Mouse (Mus musculus): ENCODE measurements at regions not wholly inside any gene's neighbourhood (a gene's known extent, or its start where the extent isn't known, plus 50 kb on each side); places are given as distances from the start of the nearest gene placed in this dataset.
"Not testable (repeated sequence)": the region's sequence is repeated elsewhere in the genome, so short reads cannot be mapped to it uniquely, and the experiment has no call there.

DNA sequence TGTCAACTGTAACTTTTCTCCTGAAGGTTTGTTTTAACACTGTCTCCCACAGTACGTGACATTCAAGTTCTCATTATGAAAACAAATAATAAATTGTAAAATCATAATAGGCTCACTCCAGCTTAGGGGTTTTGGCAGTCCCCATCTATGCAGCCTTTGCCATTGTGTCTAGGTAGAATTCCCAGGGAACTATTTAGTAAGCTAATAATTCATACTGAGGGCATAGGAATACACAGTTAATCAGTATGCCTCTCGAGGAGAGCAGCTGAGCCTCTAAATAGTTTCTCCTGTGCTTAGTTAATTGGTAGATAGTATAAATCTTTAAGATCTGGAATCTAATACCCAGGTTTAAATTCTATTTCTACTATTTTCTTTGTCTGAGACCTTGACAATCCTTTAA lies 191.7 kb downstream of the Tprg start:
- no peak for ATAC-seq (replicated peaks; ENCODE audit: poor library complexity, severe bottlenecking)

DNA sequence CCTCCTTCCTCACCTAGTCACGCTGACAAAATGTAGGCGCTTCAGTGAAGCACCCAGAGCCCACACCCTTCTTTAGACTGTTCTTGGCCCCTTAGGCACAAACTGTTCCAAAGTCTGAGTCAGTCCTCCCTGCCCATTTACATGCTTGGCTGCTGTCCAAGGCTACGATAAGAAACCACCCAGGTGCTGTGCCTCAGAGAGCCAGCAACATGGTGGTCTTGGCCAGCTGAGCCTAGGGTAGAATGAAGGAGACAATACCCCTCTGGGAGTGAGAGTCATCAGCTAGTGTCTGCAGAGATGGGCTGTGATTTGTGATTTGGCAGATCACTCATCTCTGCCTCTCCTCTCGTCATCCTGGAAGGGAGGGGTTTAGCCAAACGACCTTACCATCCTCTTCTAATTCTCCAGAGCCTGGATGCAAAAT lies 197.2 kb downstream of the Tprg start:
- no peak for ATAC-seq (replicated peaks; ENCODE audit: poor library complexity, severe bottlenecking)

DNA sequence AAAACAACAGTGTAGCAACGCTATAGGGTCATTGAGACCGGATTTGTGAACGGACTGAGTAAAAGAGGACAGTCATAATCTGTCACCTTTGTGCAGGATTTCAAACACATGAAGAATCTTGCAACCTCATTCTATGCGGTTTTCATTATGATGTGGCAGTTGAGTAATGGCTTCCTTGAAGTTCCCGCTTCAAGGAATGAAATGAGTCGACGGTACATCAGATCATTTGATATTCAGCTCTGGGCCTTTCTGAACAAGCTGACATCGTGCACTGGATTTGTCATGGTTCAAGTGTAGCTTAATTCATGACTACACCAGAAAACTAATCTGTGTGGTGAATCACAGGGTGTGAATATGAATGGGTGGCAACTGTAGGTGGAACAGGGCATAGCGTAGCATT lies 198.4 kb downstream of the Tprg start:
- ATAC-seq (replicated peaks; ENCODE audit: poor library complexity, severe bottlenecking): 0 out of 2 replicates have a peak, but pooled peaks have one; percentile 9

- ATAC-seq (replicated peaks; ENCODE audit: poor library complexity, severe bottlenecking): no peak; the same call in 1 of the 2 replicates
Observed at GRCm38 (mm10) chr16:25486477-25487094, 197.0 kb upstream of the Trp63 start.

DNA sequence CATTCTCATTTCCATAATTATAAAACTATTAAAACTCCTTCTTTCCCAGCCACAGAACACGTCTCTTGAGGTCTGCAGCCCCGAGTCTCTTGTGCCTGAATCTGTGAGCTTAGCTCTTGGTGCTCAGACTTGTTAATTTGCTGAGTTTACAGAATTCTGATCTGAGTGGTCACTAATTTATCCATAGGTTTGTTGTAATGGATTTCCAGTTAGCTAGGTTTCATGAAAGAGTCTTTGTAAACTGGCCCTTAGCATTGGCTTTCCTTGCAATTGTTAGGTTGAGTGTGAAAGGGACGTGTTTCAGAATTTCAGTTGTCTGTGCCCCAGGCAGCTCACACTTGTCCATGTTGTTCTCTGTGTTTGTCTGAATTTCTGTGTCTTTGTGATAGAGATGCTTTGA lies 192.7 kb upstream of the Trp63 start:
- no peak for ATAC-seq (replicated peaks; ENCODE audit: poor library complexity, severe bottlenecking)

DNA sequence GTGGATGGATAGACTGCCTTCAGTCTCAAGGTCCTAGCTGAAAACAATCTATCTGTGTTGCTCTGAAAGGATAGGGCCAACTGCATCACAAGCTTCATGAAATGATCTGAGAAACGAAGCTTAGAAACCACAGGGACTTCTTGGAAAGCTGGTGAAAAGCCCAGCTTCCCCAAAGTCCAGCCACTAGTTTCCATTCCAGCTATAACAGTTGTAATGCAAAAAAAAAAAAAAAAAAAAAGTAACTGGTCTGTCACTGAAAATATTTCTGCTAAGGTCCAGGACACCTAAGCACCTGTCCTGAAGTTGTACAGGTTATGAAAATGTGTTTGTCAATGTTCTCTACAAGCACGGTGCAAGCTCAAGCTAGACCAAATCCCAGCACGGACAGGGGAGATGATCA lies 189.4 kb upstream of the Trp63 start:
- ATAC-seq (replicated peaks; ENCODE audit: poor library complexity, severe bottlenecking): no peak

- no peak for ATAC-seq (replicated peaks; ENCODE audit: poor library complexity, severe bottlenecking)
Observed at GRCm38 (mm10) chr16:25495586-25496196, 187.9 kb upstream of the Trp63 start.

- ATAC-seq (replicated peaks; ENCODE audit: poor library complexity, severe bottlenecking): no peak
Observed at GRCm38 (mm10) chr16:25504829-25505228, 178.7 kb upstream of the Trp63 start.

GRCm38 (mm10) chr16:25517114-25517868 lies 166.3 kb upstream of the Trp63 start:
- ATAC-seq (replicated peaks; ENCODE audit: poor library complexity, severe bottlenecking): no peak

- ATAC-seq (replicated peaks; ENCODE audit: poor library complexity, severe bottlenecking): not testable (repeated sequence)
Observed at GRCm38 (mm10) chr16:25523141-25523540, 160.4 kb upstream of the Trp63 start.

GRCm38 (mm10) chr16:25523621-25524020 lies 159.9 kb upstream of the Trp63 start:
- ATAC-seq (replicated peaks; ENCODE audit: poor library complexity, severe bottlenecking): no peak

GRCm38 (mm10) chr16:25527850-25528249 lies 155.7 kb upstream of the Trp63 start:
- ATAC-seq (replicated peaks; ENCODE audit: poor library complexity, severe bottlenecking): peak; percentile 74

- peak; percentile 80 for ATAC-seq (replicated peaks; ENCODE audit: poor library complexity, severe bottlenecking)
Observed at GRCm38 (mm10) chr16:25528313-25528712, 155.2 kb upstream of the Trp63 start.

DNA sequence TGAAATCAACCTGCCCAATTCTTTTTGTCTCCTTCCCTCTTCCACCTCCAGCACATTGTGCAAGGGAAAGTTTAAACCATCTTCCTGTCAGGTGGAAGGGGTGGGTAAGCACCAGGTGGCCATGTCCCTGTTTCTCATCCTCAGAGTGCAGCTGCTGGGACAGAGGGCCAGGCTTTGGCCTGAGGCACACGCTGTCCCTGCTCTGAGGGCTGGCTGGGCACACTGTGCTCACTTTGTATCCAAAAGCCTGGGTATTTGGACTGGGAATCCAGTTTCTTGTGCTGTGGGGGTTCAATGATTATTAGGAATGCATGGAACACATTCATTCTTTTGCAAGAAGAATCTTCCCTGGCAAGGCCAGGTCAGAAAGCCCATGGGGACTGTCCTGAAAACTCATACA lies 153.9 kb upstream of the Trp63 start:
- ATAC-seq (replicated peaks; ENCODE audit: poor library complexity, severe bottlenecking): 0 out of 2 replicates have a peak, but pooled peaks have one; percentile 26

DNA sequence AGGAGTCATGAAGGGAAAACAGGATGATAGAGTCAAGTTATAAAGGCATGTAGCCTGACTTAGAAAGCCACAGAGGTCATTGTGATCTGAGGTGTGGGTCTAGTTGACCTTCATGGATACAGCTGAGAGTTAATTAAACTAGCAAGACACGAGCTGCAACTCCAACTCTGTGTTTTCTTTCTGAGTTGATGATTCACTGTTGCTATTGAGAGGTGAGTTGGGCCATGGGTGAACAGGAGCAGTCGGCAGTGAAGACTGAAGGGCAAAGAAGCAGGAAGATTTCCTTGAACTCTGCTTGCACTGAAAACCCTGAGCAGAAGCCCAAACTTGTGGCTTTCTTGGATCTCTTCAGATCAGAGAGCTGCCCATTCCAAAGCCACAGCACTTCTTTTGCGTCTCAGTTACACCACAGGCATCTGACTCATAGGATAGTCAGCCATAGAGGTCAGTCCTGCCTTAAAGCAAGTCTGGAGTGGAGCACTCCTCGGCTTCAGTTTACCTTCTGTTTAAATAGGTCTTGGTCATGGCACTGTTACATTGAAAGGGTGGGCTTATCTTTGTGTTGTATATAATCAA lies 151.7 kb upstream of the Trp63 start:
- ATAC-seq (replicated peaks; ENCODE audit: poor library complexity, severe bottlenecking): no peak

DNA sequence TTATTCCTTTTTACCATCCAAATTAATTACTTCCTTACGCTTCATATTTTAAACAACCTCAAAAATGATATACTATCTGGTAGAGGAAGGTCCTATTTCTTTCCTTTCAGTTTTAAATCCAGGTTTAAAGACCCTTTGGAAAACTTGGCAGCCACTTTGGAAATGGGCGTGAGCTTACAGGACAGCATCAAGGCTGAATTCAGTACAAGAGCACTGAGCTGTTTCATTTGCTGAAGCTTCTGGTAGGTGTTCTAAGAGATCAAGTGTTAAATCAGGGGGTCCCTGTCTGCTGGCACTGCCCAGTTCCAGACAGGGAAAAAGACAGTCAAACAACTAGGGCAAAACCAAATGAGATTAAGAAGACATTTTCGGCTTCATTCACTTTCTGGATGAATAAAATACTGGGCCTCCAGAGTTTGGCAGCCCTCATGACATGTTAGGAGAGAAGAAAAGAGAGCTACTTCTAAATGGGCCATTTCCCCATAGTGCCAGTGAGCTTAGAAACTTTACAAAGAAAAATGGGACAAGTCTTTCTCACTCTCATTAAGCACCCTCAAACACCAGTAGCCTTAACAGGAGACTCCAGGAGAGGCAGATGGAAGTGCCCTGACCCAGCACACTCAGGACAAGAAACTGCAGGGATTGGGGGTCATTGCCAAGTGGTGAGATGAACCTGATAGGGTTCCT lies 150.9 kb upstream of the Trp63 start:
- no peak for ATAC-seq (replicated peaks; ENCODE audit: poor library complexity, severe bottlenecking)

GRCm38 (mm10) chr16:25533206-25533580 lies 150.4 kb upstream of the Trp63 start:
- ATAC-seq (replicated peaks; ENCODE audit: poor library complexity, severe bottlenecking): no peak

- no peak for ATAC-seq (replicated peaks; ENCODE audit: poor library complexity, severe bottlenecking)
Observed at GRCm38 (mm10) chr16:25536550-25536949, 147.0 kb upstream of the Trp63 start.

DNA sequence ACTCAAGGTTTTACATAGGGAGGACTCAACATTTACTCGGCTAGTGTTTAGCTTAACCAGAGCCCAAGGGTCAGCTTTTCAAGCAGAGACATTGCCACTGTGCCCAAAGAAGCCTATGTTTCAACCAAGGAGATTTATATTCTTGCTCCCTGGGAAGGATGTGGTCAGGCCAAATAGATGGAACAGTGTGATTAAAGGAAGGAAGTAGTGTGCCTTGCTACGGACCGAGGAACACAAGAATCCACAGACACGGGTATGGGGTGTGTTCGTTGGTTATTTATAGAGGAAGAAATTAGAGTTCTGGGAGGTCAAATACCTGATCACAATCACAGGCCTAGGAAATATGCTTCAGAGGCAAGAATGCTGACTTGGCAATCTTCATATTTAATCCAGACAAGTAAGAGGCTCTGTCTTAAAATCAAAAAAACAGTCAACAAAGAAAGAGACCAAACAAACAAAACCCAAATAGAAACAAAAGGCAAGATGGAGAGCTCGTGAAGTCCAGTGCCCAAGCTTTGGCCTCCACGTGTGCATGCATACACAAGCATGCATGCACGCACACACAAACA lies 133.9 kb upstream of the Trp63 start:
- no peak for ATAC-seq (replicated peaks; ENCODE audit: poor library complexity, severe bottlenecking)

DNA sequence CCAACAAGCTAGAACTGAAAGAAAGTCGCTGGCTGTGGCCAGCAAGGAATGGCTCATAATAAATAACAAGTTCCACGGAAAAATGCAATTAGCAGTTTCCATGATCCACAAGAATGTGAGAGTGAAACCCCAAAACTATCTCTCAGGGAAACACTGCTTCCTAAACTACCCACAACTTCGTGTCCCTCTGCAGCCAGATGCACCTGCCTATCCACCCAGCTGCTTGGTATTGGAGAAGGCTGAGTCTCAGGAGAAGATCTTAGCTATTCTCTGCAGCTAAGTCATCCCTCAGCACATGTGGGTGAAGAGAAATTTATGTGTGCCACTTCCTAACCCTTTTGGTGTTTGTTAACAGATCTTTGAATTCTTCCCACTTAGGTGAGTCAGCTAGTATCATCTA lies 126.4 kb upstream of the Trp63 start:
- ATAC-seq (replicated peaks; ENCODE audit: poor library complexity, severe bottlenecking): no peak

Measured in granulocyte monocyte progenitor cell, adult 5-6 weeks (primary cell).